Mouse (Mus musculus) ES-E14 (cell line): ENCODE data around the gene Ifitm1.

Experiments
- CHD2 ChIP-seq: IDR thresholded peaks from 2 replicates; pipeline ENCODE4 v1.6.1; 2014; ENCODE audit warnings: mild to moderate bottlenecking, low read depth, low read length, inconsistent platforms
- MAFK ChIP-seq: IDR thresholded peaks from 2 replicates; pipeline ENCODE4 v1.6.1; 2014; ENCODE audit warnings: mild to moderate bottlenecking, low read depth, low read length, inconsistent platforms; ENCODE audit not compliant: insufficient read depth

DNA sequence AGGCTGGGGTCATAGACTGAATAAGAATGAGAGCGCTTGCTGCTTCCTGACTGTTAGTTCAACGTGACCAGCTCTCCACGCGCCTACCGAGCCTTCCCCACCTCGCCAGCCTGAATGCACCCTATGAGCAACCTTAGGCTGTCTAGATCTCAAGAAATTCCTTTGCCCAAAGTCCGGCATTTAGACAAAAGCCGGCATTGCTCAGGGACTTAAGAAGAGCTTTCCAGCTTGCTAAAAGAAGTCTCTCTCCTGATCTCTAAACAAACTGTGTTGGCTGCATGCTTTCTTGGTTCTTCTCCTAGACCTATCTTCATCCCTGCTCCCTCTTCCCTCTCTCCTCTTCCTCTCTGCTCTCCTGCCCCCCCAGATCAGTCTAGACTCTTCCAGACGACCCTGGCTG, 7.9 kb downstream of the Ifitm1 start:
- no peak for TF ChIP-seq MAFK
- TF ChIP-seq CHD2 = no peak
